Mouse (Mus musculus) ES-E14 (cell line): Measurements from ENCODE around the gene Ccdc105.

Experiments used
- CHD2 ChIP-seq: IDR thresholded peaks from 2 replicates; pipeline ENCODE4 v1.6.1; 2014; ENCODE audit warnings: mild to moderate bottlenecking, low read depth, low read length, inconsistent platforms
- HCFC1 ChIP-seq: IDR thresholded peaks from 2 replicates; pipeline ENCODE4 v1.6.1; 2012; ENCODE audit warnings: low read length, inconsistent platforms, borderline replicate concordance; ENCODE audit not compliant: insufficient read depth

DNA sequence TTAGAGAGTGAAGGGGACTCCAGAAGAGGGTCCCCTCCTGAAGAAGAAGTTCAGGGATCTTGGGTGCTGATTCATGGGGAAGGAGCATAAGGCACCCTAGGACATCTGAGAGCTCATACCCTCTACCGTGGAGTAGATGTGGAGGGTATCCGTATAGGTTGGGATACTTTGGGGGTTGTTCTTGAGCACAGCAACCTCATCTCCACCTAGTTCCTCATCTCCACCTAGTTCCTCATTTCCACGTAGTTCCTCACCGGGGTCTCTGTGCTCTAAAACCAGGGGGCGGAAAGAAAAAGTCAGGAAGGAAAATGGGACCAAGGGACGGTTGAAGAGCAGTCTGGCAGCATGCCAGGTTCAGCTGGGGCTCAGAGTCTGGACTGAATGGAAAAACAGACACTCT is 38.7 kb downstream of the Ccdc105 start:
- no peak for TF ChIP-seq HCFC1
- no peak for TF ChIP-seq CHD2
